Mouse (Mus musculus) kidney, postnatal 0 days (tissue): ENCODE measurements around the gene Iqcf6. TPM values are rescaled to one million over a fixed set of nuclear protein-coding genes. Genes with fewer than 3 reads are reported as not detected.
"Not testable (repeated sequence)": the region's sequence is repeated elsewhere in the genome, so short reads cannot be mapped to it uniquely, and the experiment has no call there.

ENCODE experiments used
- ATAC-seq: fragments of 200-750 bp; cut with Nextera tagmentation; replicated peaks from 2 replicates; pipeline ENCODE4 v1.8.0; 2017; ENCODE audit warnings: low read depth, moderate number of reproducible peaks, moderate TSS enrichment, moderate library complexity; ENCODE audit not compliant: low FRiP score
- DNase-seq: peaks from one replicate; pipeline ENCODE4 v3.0.0-alpha.2; 2016; ENCODE audit warnings: low spot score
- H3K27ac ChIP-seq: fragments of 300-500 bp; sonication (generic); 2 replicates; pipeline ENCODE4 v1.5.1; 2014; ENCODE audit warnings: mild to moderate bottlenecking
- H3K27me3 ChIP-seq: fragments of 300-500 bp; sonication (generic); 2 replicates; pipeline ENCODE4 v1.6.1; 2014; ENCODE audit warnings: low read length, mixed read lengths; ENCODE audit not compliant: insufficient read depth
- H3K36me3 ChIP-seq: fragments of 300-500 bp; sonication (generic); 2 replicates; pipeline ENCODE4 v1.6.1; 2014; ENCODE audit warnings: low read length, mixed read lengths; ENCODE audit not compliant: insufficient read depth
- H3K4me1 ChIP-seq: fragments of 300-500 bp; sonication (generic); replicated peaks from 2 replicates; pipeline ENCODE4 v1.6.1; 2014; ENCODE audit warnings: antibody characterized with exemption, low read length, mixed read lengths; ENCODE audit not compliant: insufficient read depth
- H3K4me2 ChIP-seq: fragments of 300-500 bp; sonication (generic); 2 replicates; pipeline ENCODE4 v1.6.1; 2014; ENCODE audit warnings: mild to moderate bottlenecking, low read length, moderate library complexity, mixed read lengths
- H3K4me3 ChIP-seq: fragments of 300-500 bp; sonication (generic); replicated peaks from 2 replicates; pipeline ENCODE4 v1.5.1; 2014; ENCODE audit warnings: low read depth, low read length
- H3K9ac ChIP-seq: fragments of 300-500 bp; sonication (generic); 2 replicates; pipeline ENCODE4 v1.6.1; 2014; ENCODE audit warnings: low read depth, low read length
- H3K9me3 ChIP-seq: fragments of 300-500 bp; sonication (generic); replicated peaks from 2 replicates; pipeline ENCODE4 v1.6.1; 2016; ENCODE audit warnings: low read length, inconsistent platforms, mixed read lengths
- CTCF ChIP-seq: IDR thresholded peaks from 2 replicates; pipeline ENCODE4 v1.5.1; 2016; ENCODE audit warnings: antibody characterized with exemption, low read depth, mild to moderate bottlenecking, moderate library complexity
- WGBS: fragments of 180-500 bp; shearing (Covaris S2); extraction: QIAGEN DNeasy Blood & Tissue Kit; methylation state at CpG from one replicate; pipeline ENCODE4 v1.1.7; 2014; 5-methylcytosine and 5-hydroxymethylcytosine counted together
- polyA plus RNA-seq: library from polyadenylated mRNA; unstranded; fragments of >200 nt; fragmentation: Nextera tagmentation; extraction: Ambion mirVana; gene quantifications from 2 replicates; pipeline ENCODE4 v1.2.1, GENCODE M21; 2015

The Iqcf6 gene
- polyA plus RNA-seq, 1 experiment from 2014 or later: not detected

- 30% methylated on average over 8 of the region's 8 CpGs for WGBS
- H3K9me3 ChIP-seq: no peaks in the 10 kb centered on the region
- DNase-seq: peak; percentile 71
- H3K4me1 ChIP-seq: no peaks in the 10 kb centered on the region
- no peak overlapping the region for H3K27ac ChIP-seq
- no peak overlapping the region for H3K4me2 ChIP-seq
- H3K9ac ChIP-seq: no peak overlapping the region
- no peaks in the 10 kb centered on the region for H3K36me3 ChIP-seq
- H3K27me3 ChIP-seq: no peaks in the 10 kb centered on the region
- peak; percentile 81 for TF ChIP-seq CTCF
- H3K4me3 ChIP-seq: no peak overlapping the region
- no peak for ATAC-seq
These were observed 25.8 kb upstream of the Iqcf6 start for GRCm38 (mm10) chr9:106600546-106600945.

GRCm38 (mm10) chr9:106610727-106611126 is 15.7 kb upstream of the Iqcf6 start:
- H3K4me3 ChIP-seq: no peak overlapping the region
- no peaks in the 10 kb centered on the region for H3K9me3 ChIP-seq
- no peak for TF ChIP-seq CTCF
- no peaks in the 10 kb centered on the region for H3K36me3 ChIP-seq
- H3K9ac ChIP-seq: no peak overlapping the region
- 84% methylated on average over 4 of the region's 4 CpGs for WGBS
- no peaks in the 10 kb centered on the region for H3K27me3 ChIP-seq
- ATAC-seq (no peak), DNase-seq (no peak)
- no peak overlapping the region for H3K27ac ChIP-seq
- no peaks in the 10 kb centered on the region for H3K4me1 ChIP-seq
- no peak overlapping the region for H3K4me2 ChIP-seq

- no peak for ATAC-seq
- no peak overlapping the region for H3K4me3 ChIP-seq
- TF ChIP-seq CTCF: no peak
- no peak for DNase-seq
- WGBS: 63% methylated on average over 2 of the region's 2 CpGs
- no peak overlapping the region for H3K4me2 ChIP-seq
- no peaks in the 10 kb centered on the region for H3K4me1 ChIP-seq
- no peaks in the 10 kb centered on the region for H3K36me3 ChIP-seq
- H3K9ac ChIP-seq: no peak overlapping the region
- H3K27ac ChIP-seq: no peak overlapping the region
- no peaks in the 10 kb centered on the region for H3K27me3 ChIP-seq
- no peaks in the 10 kb centered on the region for H3K9me3 ChIP-seq
These were observed 12.4 kb upstream of the Iqcf6 start for GRCm38 (mm10) chr9:106613951-106614350.

- TF ChIP-seq CTCF: no peak
- Histone ChIP-seq H3K9ac (no peak overlapping the region), H3K36me3 (no peaks in the 10 kb centered on the region), H3K9me3 (peaks cover 4% of the 10 kb centered on the region; the same call in 1 of the 2 replicates), H3K4me1 (no peaks in the 10 kb centered on the region), H3K4me2 (no peak overlapping the region), H3K27ac (no peak overlapping the region), H3K27me3 (no peaks in the 10 kb centered on the region), H3K4me3 (no peak overlapping the region)
- DNase-seq (no peak), ATAC-seq (no peak)
- 24% methylated on average over 3 of the region's 3 CpGs for WGBS
These were observed 11.8 kb upstream of the Iqcf6 start for GRCm38 (mm10) chr9:106614616-106615015.

GRCm38 (mm10) chr9:106616306-106616705 is 10.1 kb upstream of the Iqcf6 start:
- H3K4me1 ChIP-seq: no peaks in the 10 kb centered on the region
- no peak overlapping the region for H3K27ac ChIP-seq
- peaks cover 4% of the 10 kb centered on the region; the same call in 1 of the 2 replicates for H3K9me3 ChIP-seq
- no peak for ATAC-seq
- no peak for DNase-seq
- no peaks in the 10 kb centered on the region for H3K27me3 ChIP-seq
- 76% methylated on average over 9 of the region's 9 CpGs for WGBS
- no peaks in the 10 kb centered on the region for H3K36me3 ChIP-seq
- H3K4me2 ChIP-seq: no peak overlapping the region
- H3K4me3 ChIP-seq: no peak overlapping the region
- no peak overlapping the region for H3K9ac ChIP-seq
- no peak for TF ChIP-seq CTCF

GRCm38 (mm10) chr9:106617496-106617895 is 8.9 kb upstream of the Iqcf6 start:
- H3K9me3 ChIP-seq: peaks cover 4% of the 10 kb centered on the region; the same call in 1 of the 2 replicates
- H3K4me1 ChIP-seq: no peaks in the 10 kb centered on the region
- H3K27me3 ChIP-seq: no peaks in the 10 kb centered on the region
- H3K36me3 ChIP-seq: no peaks in the 10 kb centered on the region
- 85% methylated on average over 3 of the region's 3 CpGs for WGBS
- no peak overlapping the region for H3K4me2 ChIP-seq
- TF ChIP-seq CTCF: no peak
- DNase-seq (no peak), ATAC-seq (no peak)
- no peak overlapping the region for H3K4me3 ChIP-seq
- H3K9ac ChIP-seq: no peak overlapping the region
- H3K27ac ChIP-seq: no peak overlapping the region

GRCm38 (mm10) chr9:106627796-106628195 is 1.4 kb downstream of the Iqcf6 start:
- not testable (repeated sequence) for H3K36me3 ChIP-seq, H3K4me1 ChIP-seq, ATAC-seq, H3K9me3 ChIP-seq, H3K9ac ChIP-seq, H3K27me3 ChIP-seq, H3K27ac ChIP-seq, DNase-seq, H3K4me3 ChIP-seq, H3K4me2 ChIP-seq
- 16% methylated on average over 8 of the region's 8 CpGs for WGBS
